Mouse (Mus musculus) liver, adult 2 months (tissue): Measurements from ENCODE around the gene Arl15.

Experiments
- CTCF ChIP-seq: fragments of 200-500 bp; IDR thresholded peaks from 2 replicates; pipeline ENCODE4 v1.5.1; 2011; ENCODE audit warnings: low read depth, low read length, control low read depth
- POLR2A ChIP-seq: fragments of 200-500 bp; IDR thresholded peaks from 2 replicates; pipeline ENCODE4 v1.6.1; 2011; ENCODE audit warnings: low read length, control low read depth; ENCODE audit not compliant: insufficient read depth; ENCODE audit errors: extremely low read depth

- no peak for TF ChIP-seq CTCF
- TF ChIP-seq POLR2A = no peak
Observed at GRCm38 (mm10) chr13:113995490-113996236, 201.4 kb downstream of the Arl15 start.
